Mouse (Mus musculus): ENCODE data around the gene Whamm.

Gene Whamm

DNA sequence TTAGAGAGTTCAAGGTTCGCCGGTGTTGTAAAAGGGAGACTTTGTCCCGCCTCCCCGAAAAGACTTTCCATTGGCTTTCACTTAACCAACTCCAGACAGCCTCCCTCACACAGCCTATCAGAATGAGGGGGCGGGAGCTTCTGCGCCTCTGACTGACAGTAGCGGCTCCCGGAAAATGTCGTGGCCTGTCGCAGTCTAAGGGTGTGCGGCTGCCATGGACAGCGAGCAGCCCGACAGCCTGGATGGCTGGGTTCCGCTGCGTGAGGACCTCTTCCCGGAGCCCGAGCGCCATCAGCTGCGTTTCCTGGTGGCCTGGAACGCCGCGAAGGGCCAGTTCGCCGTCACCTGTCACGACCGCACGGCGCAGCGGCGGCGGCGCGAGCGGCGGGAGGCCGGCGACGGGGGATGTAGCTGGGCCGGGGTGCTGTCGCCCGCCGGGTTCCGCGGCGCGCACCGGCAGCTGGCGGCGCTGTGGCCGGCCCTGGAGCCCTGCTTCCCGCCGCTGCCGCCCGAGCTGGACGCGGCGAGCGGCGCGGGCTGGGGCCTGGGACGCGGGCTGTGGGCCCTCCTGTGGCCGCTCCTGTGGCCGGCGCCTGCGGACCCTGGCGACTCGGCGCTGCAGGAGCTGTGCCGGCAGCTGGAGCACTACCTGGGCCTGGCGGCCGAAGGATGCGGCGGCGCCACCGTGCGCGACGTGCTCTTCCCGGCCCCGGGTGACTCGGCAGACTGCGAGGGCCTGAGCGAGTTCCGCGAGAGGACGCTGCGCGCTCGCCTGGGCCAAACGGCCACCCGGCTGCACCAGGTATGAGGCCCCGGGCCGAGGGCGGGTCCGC lies at the start of gene Whamm:
TSS of gene Whamm (plus strand) at position 159 of the 833 bp plus-strand sequence.
- in situ Hi-C loops (cut with MboI, MseI) = loop anchor here (5.0 kb wide), 1 partner anchor 44 kb away; no protein-coding TSS in a partner anchor

GRCm38 (mm10) chr7:81523008-81523662 lies 47.9 kb upstream of the Whamm start:
- in situ Hi-C loops (cut with MboI, MseI) = no loop called here

DNA sequence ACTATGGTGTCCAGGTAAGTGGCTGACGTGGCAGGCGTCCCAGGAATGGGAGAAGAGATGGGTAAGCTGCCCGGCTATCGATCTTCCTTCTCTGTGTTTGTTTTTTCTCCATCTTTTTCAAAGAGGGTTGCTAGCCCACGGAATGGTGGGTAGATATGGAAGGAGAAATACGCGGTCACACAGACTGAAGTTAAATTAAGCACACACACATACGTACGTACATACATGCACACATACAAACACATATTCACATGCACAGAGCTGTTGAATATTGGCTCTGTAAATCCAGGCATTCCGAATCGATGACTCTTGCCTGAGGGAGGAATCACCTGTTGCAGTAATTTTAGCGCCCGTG lies 47.4 kb upstream of the Whamm start:
- in situ Hi-C loops (cut with MboI, MseI) = no loop called here

DNA sequence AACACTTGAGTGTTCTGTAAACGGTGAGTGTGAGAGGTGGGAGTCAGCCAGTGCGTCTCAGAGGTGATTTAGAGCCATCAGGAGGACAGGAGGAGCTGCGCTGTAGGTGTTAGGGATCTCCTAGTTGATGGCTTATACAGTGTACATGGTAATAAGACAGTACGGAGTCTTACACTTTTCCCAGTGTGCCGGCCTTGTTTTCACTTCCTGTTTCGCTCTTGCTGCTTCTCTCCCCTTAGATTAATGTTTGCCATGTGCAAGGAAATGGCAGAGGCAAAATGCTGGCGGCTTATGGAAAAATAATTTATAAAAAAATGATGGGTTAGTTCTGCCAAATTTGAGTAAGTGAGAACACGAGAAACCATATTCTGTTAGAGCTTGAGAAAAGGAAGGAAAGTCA lies 42.1 kb upstream of the Whamm start:
- in situ Hi-C loops (cut with MboI, MseI) = loop anchor here (5.0 kb wide), 1 partner anchor 43 kb away; the partner anchor contains the start of gene Whamm

DNA sequence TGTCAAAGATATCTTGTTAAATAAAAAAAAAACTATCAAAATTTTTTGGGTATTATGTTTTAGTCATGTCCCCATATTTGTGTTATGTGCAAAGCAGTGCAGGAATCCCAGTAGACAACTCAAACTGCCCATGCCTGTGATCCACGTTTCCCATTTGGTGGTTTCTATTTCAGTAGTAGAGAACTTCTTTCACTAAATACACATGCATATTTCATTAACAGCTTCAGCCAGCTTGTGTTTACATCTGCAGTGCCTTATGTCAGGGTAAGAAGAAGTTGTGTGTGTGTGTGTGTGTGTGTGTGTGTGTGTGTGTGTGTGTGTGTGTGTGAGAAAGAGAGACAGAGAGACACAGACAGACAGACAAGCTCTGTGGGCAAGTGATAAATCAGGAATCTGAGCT lies 39.6 kb upstream of the Whamm start:
- in situ Hi-C loops (cut with MboI, MseI) = no loop called here

DNA sequence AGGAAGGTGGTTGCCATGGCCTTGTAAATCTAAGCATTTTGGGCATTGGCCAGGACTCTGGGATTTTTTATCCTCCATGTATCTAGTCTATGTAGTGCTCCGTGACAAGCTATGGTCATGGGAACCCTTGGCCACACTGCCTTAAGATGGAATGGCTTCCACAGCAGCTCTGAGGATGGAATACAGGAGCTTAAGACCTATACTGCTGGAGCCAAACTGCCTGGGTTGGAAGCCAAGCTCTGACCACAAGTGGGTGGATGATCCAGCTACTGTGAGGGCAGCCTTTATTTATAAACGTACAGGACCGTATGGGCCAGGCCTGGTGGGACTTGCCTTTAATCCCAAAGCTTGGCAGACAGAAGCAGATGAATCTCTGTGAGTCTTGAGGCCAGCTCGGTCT lies 34.6 kb upstream of the Whamm start:
- in situ Hi-C loops (cut with MboI, MseI) = no loop called here

DNA sequence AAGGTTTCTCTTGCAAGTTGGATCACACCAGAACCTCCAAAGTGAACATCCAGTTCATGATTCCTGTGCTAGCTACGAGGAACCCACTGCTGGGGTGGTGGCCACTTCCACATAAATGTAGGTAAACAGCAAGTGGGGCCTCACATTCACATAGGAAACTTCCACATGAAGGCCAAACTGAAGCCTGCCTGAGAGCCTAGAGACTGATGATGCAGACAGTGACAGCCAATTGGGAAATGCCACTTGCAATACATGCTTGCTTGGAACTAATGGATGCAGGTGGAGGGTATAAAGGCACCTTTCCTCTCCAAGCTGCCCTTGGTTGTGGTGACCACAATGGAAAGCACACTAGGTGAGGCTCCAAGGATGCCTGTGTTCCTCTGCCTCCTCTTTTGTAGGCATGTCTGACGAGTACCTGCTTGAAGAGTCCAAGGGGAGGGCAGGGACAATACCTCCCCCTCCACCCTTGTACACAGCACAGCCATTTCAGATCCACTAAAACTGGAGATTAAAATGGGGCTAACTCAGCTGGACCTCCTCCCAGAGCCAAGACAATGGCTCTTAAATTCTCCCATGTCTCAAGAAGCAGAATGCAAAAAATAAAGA lies 32.9 kb upstream of the Whamm start:
- in situ Hi-C loops (cut with MboI, MseI) = no loop called here

DNA sequence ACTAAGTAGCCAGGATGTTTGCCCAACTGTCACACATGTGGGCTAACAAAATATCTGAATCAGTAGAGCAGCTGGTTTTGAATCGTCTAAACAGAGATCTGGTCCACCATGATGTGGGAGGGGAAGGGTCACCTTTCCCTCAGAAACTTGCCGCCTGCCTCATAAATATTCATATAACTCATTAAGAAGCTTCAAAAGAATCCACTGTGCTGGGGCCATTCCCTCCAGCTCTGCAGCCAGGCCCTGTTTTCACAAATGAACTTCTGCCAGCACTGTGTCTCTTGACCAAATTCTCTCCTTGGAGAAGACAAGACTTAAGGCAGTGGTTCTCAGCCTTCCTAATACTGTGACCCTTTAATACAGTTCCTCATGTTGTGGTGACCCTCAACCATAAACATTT lies 31.5 kb upstream of the Whamm start:
- in situ Hi-C loops (cut with MboI, MseI) = no loop called here

DNA sequence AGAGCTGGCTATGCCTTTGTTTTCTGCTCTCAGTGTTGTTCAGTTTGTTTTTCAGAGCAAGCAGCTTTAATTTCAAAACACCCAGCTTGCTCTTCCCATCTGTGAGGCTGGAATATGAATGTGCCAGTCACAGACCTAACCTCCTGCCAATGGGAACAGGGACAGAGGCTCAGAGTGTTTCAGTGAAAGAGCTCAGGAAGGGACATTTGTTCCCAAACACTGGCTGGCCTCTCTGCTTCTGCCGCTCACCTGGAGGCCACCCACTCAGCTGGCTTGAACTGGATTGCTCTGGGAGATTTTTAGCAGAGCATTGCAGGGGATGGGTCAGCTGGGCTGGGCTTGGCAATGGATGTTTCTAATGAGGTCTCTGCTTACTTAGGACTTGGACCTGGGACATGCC lies 30.1 kb upstream of the Whamm start:
- in situ Hi-C loops (cut with MboI, MseI) = no loop called here

DNA sequence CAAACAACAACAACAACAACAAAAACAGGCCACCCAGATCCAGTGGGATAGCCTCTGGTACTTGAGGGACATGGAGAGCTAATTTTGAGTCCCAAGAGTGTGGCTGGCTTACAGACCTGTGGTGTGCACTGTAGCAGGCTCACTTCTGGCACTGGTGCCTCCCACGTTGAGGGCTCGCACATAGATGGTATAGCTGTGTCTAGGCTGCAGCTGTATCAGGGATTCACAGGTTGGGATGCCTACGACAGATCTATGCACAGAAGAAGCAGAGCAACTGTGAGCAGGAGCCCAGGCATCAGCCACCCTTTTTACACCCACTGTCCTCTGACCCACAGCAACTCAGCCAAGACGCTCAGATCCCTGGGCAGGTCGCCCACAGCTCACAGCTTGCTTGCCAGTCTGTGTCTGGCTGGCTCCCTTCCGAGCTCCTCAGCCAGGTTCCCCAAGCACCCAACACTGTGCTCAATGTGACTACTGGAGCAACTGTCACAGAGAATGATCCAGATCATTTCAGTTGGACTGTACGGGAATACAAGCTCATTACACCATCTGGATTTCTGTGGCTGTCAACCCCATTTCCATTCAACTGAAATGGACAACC lies 29.0 kb upstream of the Whamm start:
- in situ Hi-C loops (cut with MboI, MseI) = no loop called here

GRCm38 (mm10) chr7:81542934-81543333 lies 28.1 kb upstream of the Whamm start:
- in situ Hi-C loops (cut with MboI, MseI) = no loop called here

- in situ Hi-C loops (cut with MboI, MseI) = no loop called here
These were observed 22.2 kb upstream of the Whamm start for GRCm38 (mm10) chr7:81548864-81549263.

DNA sequence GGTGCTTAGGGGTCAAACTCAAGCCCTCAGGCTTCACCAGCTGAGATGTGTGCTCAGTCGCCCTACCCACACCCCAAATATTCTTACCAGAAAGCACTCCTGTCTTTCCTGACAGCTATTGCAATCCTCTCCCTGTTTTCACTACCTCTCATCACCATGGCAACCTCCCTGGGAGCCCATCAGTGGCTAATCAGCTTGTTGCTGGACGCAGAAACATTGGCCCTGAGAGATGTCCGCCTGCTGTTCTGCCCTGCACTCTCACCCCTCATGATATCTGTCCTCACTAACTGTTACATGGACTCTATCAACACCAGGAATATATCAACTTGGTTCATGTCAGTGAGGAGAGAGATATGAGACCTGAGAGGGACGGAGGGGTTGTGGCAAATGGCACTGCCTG lies 17.5 kb upstream of the Whamm start:
- in situ Hi-C loops (cut with MboI, MseI) = no loop called here

- in situ Hi-C loops (cut with MboI, MseI) = no loop called here
These were observed 16.7 kb upstream of the Whamm start for GRCm38 (mm10) chr7:81554369-81554768.

GRCm38 (mm10) chr7:81556839-81557238 lies 14.2 kb upstream of the Whamm start:
- in situ Hi-C loops (cut with MboI, MseI) = no loop called here

DNA sequence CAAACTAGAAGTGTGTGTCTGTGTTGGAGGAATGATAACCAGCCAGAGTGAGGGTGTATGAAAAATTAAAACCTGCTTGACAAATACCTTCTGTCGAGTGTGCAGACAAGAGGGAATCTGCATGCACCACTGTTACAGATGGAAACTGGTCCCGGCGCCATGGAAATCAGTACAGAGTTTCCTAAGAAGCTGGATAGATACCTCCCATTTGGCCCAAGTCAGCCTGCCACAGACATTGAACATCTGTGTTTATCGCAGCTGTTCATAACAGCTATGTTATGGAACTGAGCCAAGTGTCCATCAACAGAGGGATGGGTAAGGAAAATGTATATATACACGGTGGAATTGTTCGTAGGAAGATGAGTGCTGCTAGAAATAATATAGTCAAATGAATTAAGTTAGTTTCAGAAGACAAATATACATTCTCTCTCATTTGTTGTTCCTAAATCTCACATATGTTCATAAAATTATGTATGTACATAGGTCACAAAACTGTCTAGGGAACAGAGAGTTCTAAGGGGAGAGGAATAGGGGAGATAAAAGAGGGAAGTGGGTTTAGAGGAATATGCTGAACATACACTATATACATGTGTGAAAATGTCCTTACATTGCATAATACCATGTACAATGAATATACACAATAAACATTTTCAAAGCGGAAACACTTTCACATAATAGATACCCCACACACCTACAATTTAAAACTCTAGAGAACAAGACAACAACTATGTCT lies 13.6 kb upstream of the Whamm start:
- in situ Hi-C loops (cut with MboI, MseI) = no loop called here

DNA sequence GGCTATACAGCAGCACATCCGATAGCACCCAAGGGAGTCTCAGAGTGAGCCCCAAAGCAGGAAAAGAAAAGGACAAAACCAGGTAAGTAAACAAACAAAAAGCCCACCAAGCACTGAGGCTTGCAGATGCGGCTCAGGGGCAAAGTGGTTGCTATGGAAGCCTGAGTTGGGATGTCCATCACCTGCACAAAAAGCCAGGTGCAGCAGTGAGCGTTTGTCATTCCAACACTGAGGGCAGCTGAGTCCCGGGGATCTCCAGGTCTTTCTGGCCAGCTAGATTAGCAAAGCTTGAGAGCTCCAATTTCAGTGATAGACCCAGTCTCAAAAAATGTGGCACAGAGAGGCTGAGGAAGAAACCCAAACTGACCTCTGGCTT lies 13.1 kb upstream of the Whamm start:
- in situ Hi-C loops (cut with MboI, MseI) = no loop called here

DNA sequence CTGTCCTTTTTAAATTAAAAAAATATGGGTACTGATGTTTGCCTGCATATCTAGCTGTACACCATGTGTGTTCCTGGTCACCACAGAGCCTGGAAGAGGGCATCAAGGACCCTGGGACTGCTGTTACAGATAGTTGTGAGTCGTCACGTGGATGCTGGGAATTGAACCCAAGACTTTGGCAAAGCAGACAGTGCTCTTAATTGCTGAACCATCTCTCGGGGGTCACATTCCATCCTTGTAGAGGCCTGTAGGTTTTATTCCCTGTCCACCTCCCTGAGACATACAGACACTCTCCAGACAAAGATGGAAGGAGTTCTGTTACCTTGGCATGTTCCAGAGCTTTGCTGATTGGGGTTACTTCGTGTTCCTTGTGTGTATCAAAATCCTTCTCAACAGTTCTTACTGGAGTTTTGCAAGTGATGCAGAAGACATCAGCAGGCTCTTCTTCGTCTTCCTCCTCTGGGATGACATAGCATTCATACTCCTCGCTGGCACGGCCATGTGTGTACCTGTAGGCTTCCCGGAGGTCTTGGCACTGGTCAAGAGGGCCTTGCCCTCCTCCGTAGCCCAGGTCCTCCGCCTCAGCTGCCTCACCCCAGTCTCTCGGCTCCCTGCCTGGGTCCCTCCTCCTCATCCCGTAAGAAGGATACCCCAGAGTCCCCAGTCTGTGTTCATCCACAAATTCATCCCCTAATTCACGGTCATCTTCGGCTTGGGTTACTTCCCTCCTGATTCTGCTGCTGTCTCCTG lies 11.7 kb upstream of the Whamm start:
- in situ Hi-C loops (cut with MboI, MseI) = no loop called here

DNA sequence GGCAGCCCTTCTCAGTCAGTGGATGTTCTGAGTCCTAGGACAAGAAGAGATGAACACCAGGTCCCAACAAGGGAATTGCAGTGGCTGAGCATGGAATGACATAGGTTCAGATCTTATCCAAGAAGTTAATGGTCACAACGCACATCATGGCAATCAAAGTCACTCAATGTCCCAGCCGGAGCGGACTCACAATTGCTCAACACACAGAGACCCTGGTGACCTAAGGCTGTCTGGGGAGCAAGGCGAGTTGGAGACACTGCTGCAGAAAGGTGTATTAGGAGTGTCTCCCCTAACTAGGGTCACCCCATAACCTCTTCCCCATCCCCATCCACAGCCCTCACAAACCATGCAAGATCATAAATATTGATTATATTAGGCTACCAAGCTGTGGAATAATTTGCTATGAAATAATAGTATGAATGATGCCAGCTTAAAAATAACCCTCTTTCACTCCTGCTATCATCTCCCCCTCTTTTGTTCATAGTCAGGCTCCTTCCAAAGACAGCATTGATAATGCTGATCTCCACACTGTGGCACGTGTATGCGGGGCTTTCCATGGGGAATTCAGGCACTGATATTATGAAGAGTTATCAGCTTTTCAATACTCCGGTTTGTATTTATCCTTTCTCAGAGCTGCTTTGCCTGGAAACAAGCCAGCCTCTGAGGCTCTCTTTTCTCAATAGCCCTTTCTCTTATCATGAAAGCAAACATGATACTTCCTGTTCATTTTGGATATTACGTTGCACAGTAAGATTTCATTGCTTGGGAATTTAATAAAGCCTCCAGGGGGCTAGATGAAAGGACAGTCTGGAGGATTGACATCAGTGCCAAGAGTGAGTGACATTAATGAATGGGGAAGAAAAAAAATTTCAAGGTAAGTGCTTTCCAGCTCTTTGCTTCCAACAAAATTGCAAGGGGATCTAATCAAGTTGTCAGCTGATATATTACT lies 10.7 kb upstream of the Whamm start:
- in situ Hi-C loops (cut with MboI, MseI) = no loop called here

GRCm38 (mm10) chr7:81561211-81561610 lies 9.9 kb upstream of the Whamm start:
- in situ Hi-C loops (cut with MboI, MseI) = no loop called here
